Mouse (Mus musculus): ENCODE data around the gene Arhgap19. TPM values are rescaled to one million over a fixed set of nuclear protein-coding genes. Genes with fewer than 3 reads are reported as not detected.

Arhgap19 gene
- polyA plus RNA-seq, 1 experiment: 0.49 TPM

- no peaks in the 10 kb centered on the region for H3K27me3 ChIP-seq (ENCODE audit: control insufficient read depth)
These were observed 37.8 kb downstream of the Arhgap19 start for GRCm38 (mm10) chr19:41763870-41764660.

DNA sequence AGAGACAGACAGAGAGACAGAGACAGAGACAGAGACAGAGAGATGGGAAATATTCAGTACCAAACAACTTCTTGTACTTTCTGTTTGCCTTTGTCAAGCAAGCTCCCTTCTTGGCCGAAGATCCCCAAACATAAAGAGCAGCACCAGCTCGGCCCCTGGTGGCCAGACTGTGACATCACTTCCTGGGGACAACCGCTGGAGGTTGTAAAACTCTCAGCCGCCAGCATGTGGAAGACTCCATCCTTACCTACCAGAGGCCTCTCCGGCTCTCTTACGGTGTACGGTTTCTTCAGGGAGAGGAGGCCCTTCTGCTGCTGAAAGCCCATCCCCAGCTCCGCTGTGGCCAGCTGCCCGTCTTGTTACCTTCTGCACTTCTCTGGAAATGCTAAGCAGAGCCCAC is 40.3 kb downstream of the Arhgap19 start:
- Histone ChIP-seq H3K9me3 (ENCODE audit: control insufficient read depth, low read length) (no peaks in the 10 kb centered on the region), H3K36me3 (ENCODE audit: control insufficient read depth) (peaks cover 46% of the 10 kb centered on the region), H3K4me1 (ENCODE audit: control insufficient read depth) (peaks cover 1% of the 10 kb centered on the region), H3K4me3 (replicated peaks) (no peak overlapping the region), H3K27me3 (ENCODE audit: control insufficient read depth) (no peaks in the 10 kb centered on the region)
- TF ChIP-seq GATA1 (IDR thresholded peaks at IDR 0.05; ENCODE audit: low read length) (no peak), TAL1 (IDR thresholded peaks at IDR 0.05; ENCODE audit: low read length) (no peak)

More at GRCm38 (mm10) chr19:41763870-41764660, 37.8 kb downstream of the Arhgap19 start:
- H3K36me3 ChIP-seq (ENCODE audit: control insufficient read depth): peaks cover 68% of the 10 kb centered on the region
- no peaks in the 10 kb centered on the region for H3K9me3 ChIP-seq (ENCODE audit: control insufficient read depth, low read length)
- H3K4me1 ChIP-seq (ENCODE audit: control insufficient read depth): peaks cover 1% of the 10 kb centered on the region
- TF ChIP-seq GATA1 (IDR thresholded peaks at IDR 0.05; ENCODE audit: low read length) (no peak), TAL1 (IDR thresholded peaks at IDR 0.05; ENCODE audit: low read length) (no peak)
- H3K4me3 ChIP-seq (replicated peaks): no peak overlapping the region

GRCm38 (mm10) chr19:41759765-41760164 is 42.1 kb downstream of the Arhgap19 start:
- H3K4me3 ChIP-seq (replicated peaks): no peak overlapping the region
- peaks cover 30% of the 10 kb centered on the region for H3K36me3 ChIP-seq (ENCODE audit: control insufficient read depth)
- peaks cover 1% of the 10 kb centered on the region; the same call in 1 of the 2 replicates for H3K4me1 ChIP-seq (ENCODE audit: control insufficient read depth)
- no peaks in the 10 kb centered on the region for H3K27me3 ChIP-seq (ENCODE audit: control insufficient read depth)
- no peaks in the 10 kb centered on the region for H3K9me3 ChIP-seq (ENCODE audit: control insufficient read depth, low read length)
- TF ChIP-seq TAL1 (IDR thresholded peaks at IDR 0.05; ENCODE audit: low read length) (no peak), GATA1 (IDR thresholded peaks at IDR 0.05; ENCODE audit: low read length) (no peak)

- H3K36me3 ChIP-seq (ENCODE audit: control insufficient read depth): peaks cover 25% of the 10 kb centered on the region
- no peaks in the 10 kb centered on the region for H3K9me3 ChIP-seq (ENCODE audit: control insufficient read depth, low read length)
- no peak overlapping the region for H3K4me3 ChIP-seq (replicated peaks)
- no peaks in the 10 kb centered on the region for H3K27me3 ChIP-seq (ENCODE audit: control insufficient read depth)
- no peak for TF ChIP-seq TAL1 (IDR thresholded peaks at IDR 0.05; ENCODE audit: low read length)
- TF ChIP-seq GATA1 (IDR thresholded peaks at IDR 0.05; ENCODE audit: low read length): no peak
- no peaks in the 10 kb centered on the region; the same call in 1 of the 2 replicates for H3K4me1 ChIP-seq (ENCODE audit: control insufficient read depth)
These were observed 42.6 kb downstream of the Arhgap19 start for GRCm38 (mm10) chr19:41759270-41759669.

DNA sequence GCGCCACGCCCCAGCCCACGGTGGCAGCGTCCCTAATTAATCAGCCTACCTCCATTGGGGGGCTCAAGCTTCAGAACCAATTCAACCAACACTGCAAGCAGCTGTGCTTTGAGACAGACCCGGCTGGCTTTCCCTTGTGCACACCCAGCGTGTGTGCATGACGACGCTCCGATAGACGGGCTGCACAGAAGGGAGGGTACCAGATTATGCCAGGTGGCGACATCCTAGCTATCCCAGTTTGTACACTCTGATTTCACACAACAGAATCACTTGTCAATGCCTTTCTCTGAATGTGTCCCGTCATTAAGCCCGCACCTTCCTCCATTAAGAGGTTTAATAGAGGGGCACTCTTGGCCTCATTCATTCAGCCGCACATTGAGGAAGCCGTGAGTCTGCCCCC is 47.1 kb downstream of the Arhgap19 start:
- Histone ChIP-seq H3K4me1 (ENCODE audit: control insufficient read depth) (no peaks in the 10 kb centered on the region), H3K36me3 (ENCODE audit: control insufficient read depth) (peaks cover 3% of the 10 kb centered on the region), H3K9me3 (ENCODE audit: control insufficient read depth, low read length) (no peaks in the 10 kb centered on the region), H3K27me3 (ENCODE audit: control insufficient read depth) (no peaks in the 10 kb centered on the region), H3K4me3 (replicated peaks) (no peak overlapping the region)
- TF ChIP-seq TAL1 (IDR thresholded peaks at IDR 0.05; ENCODE audit: low read length) (no peak), GATA1 (IDR thresholded peaks at IDR 0.05; ENCODE audit: low read length) (no peak)

DNA sequence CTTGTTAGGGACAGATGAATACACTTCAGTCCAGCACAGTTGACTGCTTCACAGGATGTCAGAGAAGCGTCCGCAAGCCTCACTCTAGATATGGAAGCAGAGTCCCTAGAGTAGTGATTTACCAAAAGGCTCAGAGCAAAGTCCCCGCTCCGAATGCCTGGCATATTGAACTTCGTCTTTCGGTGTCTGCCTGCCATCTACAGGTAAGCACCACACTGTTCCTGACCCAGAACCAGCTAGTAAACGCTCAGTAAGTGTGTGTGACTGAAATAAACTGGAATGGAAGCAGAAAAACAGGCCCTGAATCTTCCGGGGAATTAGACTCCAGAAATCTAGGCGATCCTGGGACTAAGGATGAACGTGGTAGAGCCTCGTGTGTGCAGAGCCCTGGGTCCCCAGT is 49.9 kb downstream of the Arhgap19 start:
- Histone ChIP-seq H3K27me3 (ENCODE audit: control insufficient read depth) (no peaks in the 10 kb centered on the region; the same call in 1 of the 2 replicates), H3K36me3 (ENCODE audit: control insufficient read depth) (no peaks in the 10 kb centered on the region), H3K4me1 (ENCODE audit: control insufficient read depth) (no peaks in the 10 kb centered on the region), H3K4me3 (replicated peaks) (no peak overlapping the region), H3K9me3 (ENCODE audit: control insufficient read depth, low read length) (no peaks in the 10 kb centered on the region)
- no peak for TF ChIP-seq TAL1 (IDR thresholded peaks at IDR 0.05; ENCODE audit: low read length)
- TF ChIP-seq GATA1 (IDR thresholded peaks at IDR 0.05; ENCODE audit: low read length): no peak

- Histone ChIP-seq H3K4me1 (ENCODE audit: control insufficient read depth) (peaks cover 2% of the 10 kb centered on the region; the same call in 1 of the 2 replicates), H3K36me3 (ENCODE audit: control insufficient read depth) (no peaks in the 10 kb centered on the region), H3K9me3 (ENCODE audit: control insufficient read depth, low read length) (no peaks in the 10 kb centered on the region), H3K27me3 (ENCODE audit: control insufficient read depth) (peaks cover 41% of the 10 kb centered on the region), H3K4me3 (replicated peaks) (no peak overlapping the region)
- TF ChIP-seq GATA1 (IDR thresholded peaks at IDR 0.05; ENCODE audit: low read length) (no peak), TAL1 (IDR thresholded peaks at IDR 0.05; ENCODE audit: low read length) (no peak)
These were observed 54.4 kb downstream of the Arhgap19 start for GRCm38 (mm10) chr19:41747436-41747835.

- peaks cover 53% of the 10 kb centered on the region for H3K27me3 ChIP-seq (ENCODE audit: control insufficient read depth)
- H3K9me3 ChIP-seq (ENCODE audit: control insufficient read depth, low read length): no peaks in the 10 kb centered on the region
- H3K36me3 ChIP-seq (ENCODE audit: control insufficient read depth): no peaks in the 10 kb centered on the region
- H3K4me1 ChIP-seq (ENCODE audit: control insufficient read depth): peaks cover 2% of the 10 kb centered on the region; the same call in 1 of the 2 replicates
- H3K4me3 ChIP-seq (replicated peaks): no peak overlapping the region
- no peak for TF ChIP-seq TAL1 (IDR thresholded peaks at IDR 0.05; ENCODE audit: low read length)
- no peak for TF ChIP-seq GATA1 (IDR thresholded peaks at IDR 0.05; ENCODE audit: low read length)
These were observed 55.8 kb downstream of the Arhgap19 start for GRCm38 (mm10) chr19:41745941-41746557.

- Histone ChIP-seq H3K9me3 (ENCODE audit: control insufficient read depth, low read length) (no peaks in the 10 kb centered on the region), H3K36me3 (ENCODE audit: control insufficient read depth) (no peaks in the 10 kb centered on the region), H3K4me3 (replicated peaks) (no peak within 1 kb of the TSS), H3K4me1 (ENCODE audit: control insufficient read depth) (peaks cover 18% of the 10 kb centered on the region), H3K27me3 (ENCODE audit: control insufficient read depth) (peaks cover 74% of the 10 kb centered on the region)
- TF ChIP-seq GATA1 (IDR thresholded peaks at IDR 0.05; ENCODE audit: low read length) (no peak), TAL1 (IDR thresholded peaks at IDR 0.05; ENCODE audit: low read length) (no peak)
These were observed 58.5 kb downstream of the Arhgap19 start, which contains the start of gene Slit1 for GRCm38 (mm10) chr19:41743396-41743795. Gene Slit1, minus strand, starts transcription at chr19:41743665.
